Mouse (Mus musculus) central nervous system, embryonic 11.5 days (tissue): ENCODE results near the gene Creg2. TPM values are rescaled to one million over a fixed set of nuclear protein-coding genes. Genes with fewer than 3 reads are reported as not detected.

Source experiments
- polyA plus RNA-seq: library from polyadenylated mRNA; depleted of rRNA; stranded (reverse); fragments of >200 nt; gene quantifications from 2 replicates; pipeline ENCODE4 v1.2.3, GENCODE M21; 2012; rRNA removed

Creg2 gene
- 0.47 and 0.48 TPM in 2 replicates for polyA plus RNA-seq

DNA sequence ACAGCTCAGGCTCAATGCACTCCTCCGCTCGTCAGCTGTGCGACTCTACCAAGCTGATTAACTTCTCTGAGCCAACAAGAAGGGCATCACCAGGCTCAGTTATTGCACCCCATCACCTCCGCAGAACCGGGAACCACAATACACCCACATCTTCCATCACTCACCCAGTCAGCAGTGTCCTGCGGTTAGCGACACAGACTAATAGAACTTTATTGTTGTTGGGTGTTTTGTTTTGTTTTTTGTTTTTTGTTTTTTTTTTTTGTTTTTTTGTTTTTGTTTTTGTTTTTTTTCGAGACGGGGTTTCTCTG lies at the start of gene Creg2:
Creg2 (minus strand) TSS at position 234 of the 308 bp plus-strand sequence.

GRCm38 (mm10) chr1:39577253-39577705 lies 74.0 kb downstream of the Creg2 start, which contains the start of gene Rnf149:
Gene Rnf149, minus strand, starts transcription at chr1:39577405.

Other genes with a start within 250 kb of the Creg2 start
- gene Tbc1d8, start 172.7 kb downstream of the Creg2 start, polyA plus RNA-seq = 5.7 and 7.0 TPM in 2 replicates
- gene Cnot11, start 116.5 kb downstream of the Creg2 start, polyA plus RNA-seq = 20.8 and 24.3 TPM in 2 replicates
- gene Rnf149, start 74.1 kb downstream of the Creg2 start, polyA plus RNA-seq = 32.0 and 35.7 TPM in 2 replicates
- gene Rfx8, start 69.5 kb upstream of the Creg2 start, polyA plus RNA-seq = 0.55 and 0.98 TPM in 2 replicates
- gene Gm3646, start 153.9 kb upstream of the Creg2 start, polyA plus RNA-seq = not detected in 2 replicates
- 330 and 341 TPM in 2 replicates for gene Map4k4, start 249.4 kb upstream of the Creg2 start, polyA plus RNA-seq